ENCODE assay signal across 21 mouse cellular contexts in the genomic region with DNA sequence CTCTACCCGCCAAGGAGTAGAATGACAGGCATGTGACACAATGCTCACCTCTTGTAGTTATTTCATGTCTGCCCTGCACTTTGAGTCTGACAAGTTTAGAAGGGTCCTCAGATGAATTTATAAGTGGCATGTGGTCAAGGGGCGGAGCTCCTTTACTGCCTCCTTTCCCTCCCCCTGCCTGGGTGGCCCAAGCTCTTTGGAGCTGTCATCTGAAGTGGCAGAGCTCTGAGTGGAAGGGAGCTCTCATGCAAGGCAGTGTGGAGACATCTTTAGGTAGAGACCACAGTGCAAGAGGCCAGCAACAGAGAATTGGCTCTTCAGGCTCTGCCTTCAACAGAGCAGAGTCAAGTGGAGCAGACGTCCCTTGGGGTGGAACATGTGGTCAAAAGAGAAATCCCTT. TPM values are rescaled to one million over a fixed set of nuclear protein-coding genes. Genes with fewer than 3 reads are reported as not detected.
DNase-seq lines count a peak whose midpoint lies in the region; ATAC-seq and TF ChIP-seq lines count a peak whose summit lies in the region.
"Had no signal": no experiment of that assay in that cellular context is flagged by ENCODE, and none has a peak within 500 bp of the region (broad histone marks: within the 10 kb centered on the region; RNA-seq: fewer than 3 reads in every experiment).

No protein-coding gene starts in this region.

- TF ChIP-seq POLR2A in lung, adult 2 months (IDR thresholded peaks at IDR 0.05; ENCODE audit: borderline replicate concordance, extremely low read depth, low read depth, low read length): no peak

- no peaks in the 10 kb centered on the region for H3K27me3 ChIP-seq in lung, embryonic 14.5 days (ENCODE audit: insufficient read depth, low read length)
- H3K27me3 ChIP-seq in lung, embryonic 16.5 days (ENCODE audit: control insufficient read depth, insufficient read depth, low read depth, low read length): no peaks in the 10 kb centered on the region
- 0 out of 2 replicates have a peak, but pooled peaks cover 4% of the 10 kb centered on the region for H3K27me3 ChIP-seq in lung, postnatal 0 days (replicated peaks; ENCODE audit: insufficient read depth, low read length)
- no peaks in the 10 kb centered on the region for H3K27me3 ChIP-seq in midbrain, embryonic 11.5 days (ENCODE audit: control insufficient read depth, insufficient read depth, low read length)
- no peaks in the 10 kb centered on the region for H3K27me3 ChIP-seq in midbrain, postnatal 0 days (ENCODE audit: insufficient read depth, low read length)
- H3K27me3 ChIP-seq: Patski had no signal

- no peaks in the 10 kb centered on the region for H3K36me3 ChIP-seq in lung, embryonic 14.5 days (ENCODE audit: insufficient read depth)
- H3K36me3 ChIP-seq in lung, embryonic 16.5 days (ENCODE audit: control insufficient read depth, insufficient read depth, low read length): no peaks in the 10 kb centered on the region
- no peaks in the 10 kb centered on the region for H3K36me3 ChIP-seq in lung, postnatal 0 days (ENCODE audit: insufficient read depth, low read length)
- H3K36me3 ChIP-seq in midbrain, embryonic 11.5 days (ENCODE audit: control insufficient read depth, insufficient read depth, low read length): no peaks in the 10 kb centered on the region
- no peaks in the 10 kb centered on the region for H3K36me3 ChIP-seq in midbrain, postnatal 0 days (ENCODE audit: insufficient read depth, low read length)
- H3K36me3 ChIP-seq: G1E had no signal

- no peak for TF ChIP-seq EP300 in lung, postnatal 0 days (IDR thresholded peaks at IDR 0.05)

- H3K4me2 ChIP-seq in lung, embryonic 14.5 days: no peak overlapping the region
- no peak overlapping the region for H3K4me2 ChIP-seq in lung, embryonic 16.5 days (ENCODE audit: low read depth, low read length)
- no peak overlapping the region for H3K4me2 ChIP-seq in lung, postnatal 0 days (replicated peaks; ENCODE audit: low read depth, low read length)
- H3K4me2 ChIP-seq in midbrain, embryonic 11.5 days: no peak overlapping the region
- H3K4me2 ChIP-seq in midbrain, postnatal 0 days (ENCODE audit: low read depth, low read length, poor library complexity, severe bottlenecking): no peak overlapping the region

- no peaks in the 10 kb centered on the region for H3K9me3 ChIP-seq in lung, embryonic 14.5 days (ENCODE audit: low read depth, low read length)
- H3K9me3 ChIP-seq in lung, embryonic 16.5 days (ENCODE audit: control insufficient read depth, low read length): no peaks in the 10 kb centered on the region
- H3K9me3 ChIP-seq in lung, postnatal 0 days (ENCODE audit: low read length): no peaks in the 10 kb centered on the region
- H3K9me3 ChIP-seq in midbrain, embryonic 11.5 days (ENCODE audit: control insufficient read depth, low read length): no peaks in the 10 kb centered on the region
- no peaks in the 10 kb centered on the region for H3K9me3 ChIP-seq in midbrain, postnatal 0 days (ENCODE audit: low read length)
- H3K9me3 ChIP-seq: G1E had no signal

- peak; percentile 48 for DNase-seq in lung, embryonic 14.5 days
- DNase-seq in lung, postnatal 36 days: no peak
- no peak for DNase-seq in lung, postnatal 10 days
- DNase-seq in lung, postnatal 0 days (ENCODE audit: low spot score): peak; percentile 14
- no peak for DNase-seq in lung, adult 2 months
- peak; percentile 60 for DNase-seq in midbrain, embryonic 11.5 days (ENCODE audit: low spot score, missing footprints)
- DNase-seq in midbrain, postnatal 0 days (ENCODE audit: low spot score): no peak
- DNase-seq: adrenal gland, adult 2 months; adrenal gland, adult 8-10 months; adrenal gland, postnatal 10 days; adrenal gland, postnatal 14 days; adrenal gland, postnatal 25 days; adrenal gland, postnatal 36 days; B cell, adult 2 months; cerebellum, adult 11 months; cerebellum, adult 11-12 months had no signal

- no peak overlapping the region for H3K9ac ChIP-seq in lung, embryonic 14.5 days
- H3K9ac ChIP-seq in lung, embryonic 16.5 days (ENCODE audit: low read length): no peak overlapping the region
- H3K9ac ChIP-seq in lung, postnatal 0 days (replicated peaks; ENCODE audit: low read depth): no peak overlapping the region
- H3K9ac ChIP-seq in midbrain, embryonic 11.5 days (ENCODE audit: low read length): no peak overlapping the region
- H3K9ac ChIP-seq in midbrain, postnatal 0 days (replicated peaks; ENCODE audit: low read length, poor library complexity, severe bottlenecking): no peak overlapping the region

- no peak overlapping the region for H3K27ac ChIP-seq in lung, embryonic 14.5 days (ENCODE audit: low read depth)
- H3K27ac ChIP-seq in lung, embryonic 16.5 days (ENCODE audit: low read length): no peak overlapping the region
- no peak overlapping the region for H3K27ac ChIP-seq in lung, postnatal 0 days (ENCODE audit: low read length)
- no peak overlapping the region for H3K27ac ChIP-seq in midbrain, embryonic 11.5 days (ENCODE audit: low read depth, low read length)
- no peak overlapping the region for H3K27ac ChIP-seq in midbrain, postnatal 0 days (ENCODE audit: low read depth, low read length)

- no peak for ATAC-seq in lung, embryonic 14.5 days (ENCODE audit: insufficient read depth)
- ATAC-seq in lung, embryonic 16.5 days (ENCODE audit: low read depth): peak; percentile 75; the same call in 1 of the 2 replicates
- no peak for ATAC-seq in lung, postnatal 0 days
- ATAC-seq in midbrain, embryonic 11.5 days (ENCODE audit: low FRiP score): no peak
- ATAC-seq in midbrain, postnatal 0 days (ENCODE audit: low FRiP score): no peak
- ATAC-seq: activated CD4-positive, CD25-positive, alpha-beta regulatory T cell, adult 4 months; CD4-positive, CD25-positive, alpha-beta regulatory T cell, adult 4 months; Patski had no signal

- 53% methylated on average over 3 of the region's 3 CpGs for WGBS in lung, embryonic 14.5 days
- whole genome bisulfite sequencing in lung, embryonic 16.5 days: 56% methylated on average over 3 of the region's 3 CpGs
- WGBS in lung, postnatal 0 days: 52% methylated on average over 3 of the region's 3 CpGs
- WGBS in lung, adult 2 months: 70% methylated on average over 3 of the region's 3 CpGs
- WGBS in midbrain, embryonic 11.5 days: 84% methylated on average over 3 of the region's 3 CpGs
- WGBS in midbrain, postnatal 0 days: 82% methylated on average over 3 of the region's 3 CpGs

- no peak for TF ChIP-seq CTCF in lung, embryonic 14.5 days (IDR thresholded peaks at IDR 0.05; ENCODE audit: low read depth)
- no peak for TF ChIP-seq CTCF in lung, postnatal 0 days (IDR thresholded peaks at IDR 0.05)
- no peak for TF ChIP-seq CTCF in lung, adult 2 months (IDR thresholded peaks at IDR 0.05; ENCODE audit: insufficient read depth, low read length)
- TF ChIP-seq CTCF in midbrain, postnatal 0 days (IDR thresholded peaks at IDR 0.05): no peak

- H3K4me3 ChIP-seq in lung, embryonic 14.5 days (ENCODE audit: low read depth, low read length): no peak overlapping the region
- no peak overlapping the region for H3K4me3 ChIP-seq in lung, embryonic 16.5 days (ENCODE audit: low read length)
- no peak overlapping the region for H3K4me3 ChIP-seq in lung, postnatal 0 days (ENCODE audit: low read depth, low read length)
- no peak overlapping the region for H3K4me3 ChIP-seq in lung, adult 2 months (replicated peaks; ENCODE audit: extremely low read depth, low read depth, low read length)
- H3K4me3 ChIP-seq in midbrain, embryonic 11.5 days (ENCODE audit: low read depth, low read length): no peak overlapping the region
- no peak overlapping the region for H3K4me3 ChIP-seq in midbrain, postnatal 0 days (ENCODE audit: low read depth, low read length)

- no peaks in the 10 kb centered on the region for H3K4me1 ChIP-seq in lung, embryonic 14.5 days (ENCODE audit: insufficient read depth)
- peaks cover 6% of the 10 kb centered on the region; the same call in 1 of the 2 replicates for H3K4me1 ChIP-seq in lung, embryonic 16.5 days (replicated peaks; ENCODE audit: control insufficient read depth, insufficient read depth, low read length)
- no peaks in the 10 kb centered on the region for H3K4me1 ChIP-seq in lung, postnatal 0 days (ENCODE audit: insufficient read depth, low read depth, low read length)
- H3K4me1 ChIP-seq in lung, adult 2 months (ENCODE audit: control insufficient read depth, insufficient read depth, low read length): no peaks in the 10 kb centered on the region
- H3K4me1 ChIP-seq in midbrain, embryonic 11.5 days (ENCODE audit: control insufficient read depth, insufficient read depth, low read length): no peaks in the 10 kb centered on the region
- H3K4me1 ChIP-seq in midbrain, postnatal 0 days (ENCODE audit: insufficient read depth, low read length): no peaks in the 10 kb centered on the region

RNA-seq across cellular contexts. Expression of a gene that starts 50.0 kb away (rescaled TPM):
- 266 and 274 TPM in 2 replicates for polyA plus RNA-seq in lung, embryonic 14.5 days (2014; fragmentation: Nextera tagmentation; extraction: Ambion mirVana)
- 208 and 222 TPM in 2 replicates for polyA plus RNA-seq in lung, embryonic 16.5 days (2015; fragmentation: Nextera tagmentation; extraction: Ambion mirVana)
- 134 and 144 TPM in 2 replicates for polyA plus RNA-seq in lung, postnatal 0 days (2015; fragmentation: Nextera tagmentation; extraction: Ambion mirVana)
- 74.0 and 101 TPM in 2 replicates for polyA plus RNA-seq in lung, adult 2 months (2012; rRNA removed)
- polyA plus RNA-seq in midbrain, embryonic 11.5 days (2014; fragmentation: Nextera tagmentation; extraction: Ambion mirVana): 425 and 498 TPM in 2 replicates
- 230 and 291 TPM in 2 replicates for total RNA-seq in midbrain, postnatal 0 days (2014; rRNA removed)
- 227 and 257 TPM in 2 replicates for polyA plus RNA-seq in midbrain, postnatal 0 days (2015; fragmentation: Nextera tagmentation; extraction: Ambion mirVana)

RNA-seq across cellular contexts. Expression of a gene that starts 58.2 kb away (rescaled TPM):
- 4.0 and 5.1 TPM in 2 replicates for polyA plus RNA-seq in lung, embryonic 14.5 days (2014; fragmentation: Nextera tagmentation; extraction: Ambion mirVana)
- 3.3 and 3.7 TPM in 2 replicates for polyA plus RNA-seq in lung, embryonic 16.5 days (2015; fragmentation: Nextera tagmentation; extraction: Ambion mirVana)
- 2.3 TPM in 2 replicates for polyA plus RNA-seq in lung, postnatal 0 days (2015; fragmentation: Nextera tagmentation; extraction: Ambion mirVana)
- 20.7 and 21.9 TPM in 2 replicates for polyA plus RNA-seq in lung, adult 2 months (2012; rRNA removed)
- polyA plus RNA-seq in midbrain, embryonic 11.5 days (2014; fragmentation: Nextera tagmentation; extraction: Ambion mirVana): 2.4 and 3.3 TPM in 2 replicates
- total RNA-seq in midbrain, postnatal 0 days (2014; rRNA removed): 33.7 and 38.1 TPM in 2 replicates
- 2.6 and 3.2 TPM in 2 replicates for polyA plus RNA-seq in midbrain, postnatal 0 days (2015; fragmentation: Nextera tagmentation; extraction: Ambion mirVana)

Comparison
In these comparisons a context has a peak if more than half of its experiments do, and no peak if none do; other contexts are left out.
1. DNase-seq: peak in lung, embryonic 14.5 days (single experiment), lung, postnatal 0 days (single experiment) and midbrain, embryonic 11.5 days (single experiment); none in lung, postnatal 36 days (single experiment), lung, postnatal 10 days (single experiment), lung, adult 2 months (single experiment) and midbrain, postnatal 0 days (single experiment).